Mouse (Mus musculus): Measurements from ENCODE around the gene Fam228a.
"Not testable (repeated sequence)": the region's sequence is repeated elsewhere in the genome, so short reads cannot be mapped to it uniquely, and the experiment has no call there.

Gene Fam228a

DNA sequence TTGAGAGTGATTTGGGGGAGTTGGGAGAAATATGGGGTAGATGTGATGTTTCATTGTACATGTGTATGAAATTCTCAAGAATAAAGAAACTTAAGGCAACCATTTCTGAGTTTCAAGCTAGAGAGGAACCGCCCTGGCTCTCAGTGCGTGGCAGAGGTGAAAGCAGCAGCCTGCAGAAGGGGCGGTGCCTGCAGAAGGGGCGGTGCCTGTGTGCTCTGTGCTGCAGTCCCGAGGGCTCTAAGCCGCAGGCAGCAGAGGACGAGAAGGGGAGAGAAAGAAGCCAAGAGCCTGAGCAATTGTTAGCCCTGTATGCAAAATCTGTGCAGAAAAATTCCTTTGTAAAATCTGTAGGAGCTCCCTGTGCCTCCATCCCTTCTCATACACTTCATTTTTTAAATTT is 20.8 kb downstream of the Fam228a start:
- peak; percentile 41 for DNase-seq

- DNase-seq, result no peak
Measured at GRCm38 (mm10) chr12:4715606-4716005, 22.6 kb downstream of the Fam228a start.

DNA sequence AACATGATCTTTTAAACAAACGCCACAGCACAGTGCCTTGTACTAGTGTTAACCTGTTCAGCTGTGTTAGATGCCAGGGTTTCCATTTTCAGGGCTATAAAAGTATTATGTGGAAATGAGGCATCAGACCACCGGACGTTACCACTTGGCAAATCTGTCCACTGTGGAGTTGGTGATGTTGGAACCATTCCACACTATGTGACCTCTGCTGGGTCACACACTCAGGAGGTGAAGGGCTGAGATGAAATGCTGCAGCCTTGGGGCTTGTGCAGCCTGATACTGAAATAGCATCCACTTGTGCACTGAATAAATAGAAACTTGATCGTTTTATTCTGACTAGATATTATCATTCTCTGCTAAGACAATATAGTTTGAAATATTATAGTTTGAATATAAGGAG is 24.9 kb downstream of the Fam228a start:
- no peak for DNase-seq

GRCm38 (mm10) chr12:4709926-4710325 is 28.3 kb downstream of the Fam228a start:
- DNase-seq, result no peak

DNA sequence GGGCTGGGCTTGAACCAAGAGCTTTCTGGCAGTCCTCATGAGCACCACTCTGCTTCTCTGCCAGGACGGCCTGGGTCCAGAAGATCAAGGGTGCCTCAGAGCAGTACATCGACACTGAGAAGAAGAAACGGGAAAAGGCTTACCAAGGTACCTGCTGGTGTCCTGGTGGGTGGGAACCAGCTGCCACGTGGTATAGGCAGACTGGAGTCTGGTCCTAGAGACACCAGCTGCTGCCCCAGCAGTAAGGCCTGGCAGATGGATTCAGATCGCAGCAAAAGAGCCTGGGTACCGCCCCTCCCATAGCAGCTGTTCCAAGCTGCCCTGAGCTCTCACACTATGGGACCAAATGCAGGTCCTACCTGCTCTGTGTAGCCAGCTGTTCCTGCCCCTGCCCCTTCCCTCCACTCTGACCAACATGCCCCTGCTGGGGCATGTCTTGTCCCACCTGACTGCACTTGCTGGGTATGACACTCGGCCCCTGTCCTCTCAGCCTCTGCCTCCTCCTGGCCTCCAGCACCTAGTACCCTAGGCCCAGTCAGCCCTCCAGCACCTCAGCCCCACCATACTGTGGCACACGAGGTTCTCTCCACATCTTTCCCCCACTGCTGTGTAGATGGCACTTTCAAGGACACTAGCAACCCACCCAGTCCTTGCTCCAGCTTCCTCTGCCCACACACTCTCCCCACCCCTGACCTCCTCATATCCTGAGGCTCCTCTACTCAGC is 29.2 kb downstream of the Fam228a start:
- no peak for DNase-seq

- DNase-seq, result no peak
Measured at GRCm38 (mm10) chr12:4708296-4708695, 29.9 kb downstream of the Fam228a start.

GRCm38 (mm10) chr12:4707488-4708017 is 30.7 kb downstream of the Fam228a start:
- DNase-seq, result no peak

DNA sequence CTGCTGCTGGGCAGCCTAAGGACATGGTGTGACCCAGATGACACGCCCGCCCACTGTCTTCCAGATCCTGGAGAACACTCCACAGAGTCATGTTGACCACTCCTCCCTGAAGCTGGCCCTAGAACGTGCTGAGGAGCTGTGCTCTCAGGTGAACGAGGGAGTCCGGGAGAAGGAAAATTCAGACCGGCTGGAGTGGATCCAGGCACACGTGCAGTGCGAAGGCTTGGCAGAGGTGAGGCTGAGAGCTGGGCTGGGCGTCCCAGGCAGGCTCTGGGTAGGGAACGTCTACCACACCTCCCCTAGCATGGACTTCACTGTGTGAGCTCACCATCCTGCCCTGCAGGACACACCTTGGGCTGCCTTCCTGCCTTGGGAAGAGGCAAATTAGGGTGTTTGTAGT is 31.3 kb downstream of the Fam228a start:
- peak; percentile 19 for DNase-seq

DNA sequence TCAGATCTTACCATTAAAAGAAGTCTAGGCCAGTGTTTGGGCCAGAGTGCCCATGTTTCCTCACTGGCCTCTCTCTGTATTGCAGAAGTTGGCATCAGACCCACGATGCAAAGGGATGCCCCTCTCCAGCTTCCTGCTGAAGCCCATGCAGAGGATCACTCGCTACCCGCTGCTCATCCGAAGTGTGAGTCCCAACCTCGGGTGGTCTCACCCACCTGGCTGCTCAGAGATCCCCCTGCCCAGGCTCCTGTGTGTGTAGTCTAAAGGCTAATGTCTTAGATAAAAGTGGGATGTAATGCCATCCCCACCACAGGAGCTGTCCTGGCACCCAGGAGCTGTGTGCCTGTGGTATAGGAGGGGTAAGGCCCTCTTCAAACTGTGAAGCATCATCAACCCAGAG is 32.1 kb downstream of the Fam228a start:
- DNase-seq, result no peak

DNA sequence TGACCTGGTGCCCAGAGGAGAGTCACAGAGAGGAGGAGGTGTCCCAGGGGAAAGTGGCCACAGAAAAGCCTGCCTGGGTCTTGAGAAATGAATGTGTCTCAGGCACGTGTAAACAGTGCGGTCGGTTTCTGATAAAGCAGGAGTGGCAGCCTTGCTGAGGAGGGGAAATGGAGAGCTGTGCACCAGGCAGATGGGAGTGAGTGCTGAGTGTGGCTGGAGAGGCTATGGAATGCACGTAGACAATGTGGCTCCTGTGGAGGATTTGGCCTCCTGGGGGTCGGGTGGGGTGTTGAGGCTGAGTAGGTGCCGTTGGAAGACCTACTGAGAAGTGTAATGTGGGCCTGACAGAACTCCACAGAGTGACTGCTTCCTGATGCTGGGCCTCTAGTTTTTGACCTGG is 32.6 kb downstream of the Fam228a start:
- DNase-seq, result not testable (repeated sequence)

DNA sequence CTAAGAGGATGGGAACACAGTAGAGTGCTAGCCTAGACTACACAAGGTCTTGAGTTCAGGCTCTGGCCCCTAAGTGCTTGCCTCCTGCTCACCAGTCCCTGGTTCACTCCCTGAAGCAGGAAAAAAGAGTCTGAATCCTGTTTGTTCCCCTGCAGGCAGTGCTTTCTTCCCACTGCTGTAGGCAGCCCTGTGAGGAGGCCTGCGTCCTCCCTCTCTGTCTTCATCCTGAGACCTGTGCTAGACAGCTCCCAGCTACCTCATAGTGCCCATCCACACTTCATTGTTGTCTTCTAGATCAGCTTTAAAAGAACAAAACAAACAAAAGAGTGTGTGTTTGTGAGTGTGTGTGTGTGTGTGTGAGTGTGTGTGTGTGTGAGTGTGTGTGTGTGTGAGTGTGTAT is 43.7 kb downstream of the Fam228a start:
- no peak for DNase-seq

DNA sequence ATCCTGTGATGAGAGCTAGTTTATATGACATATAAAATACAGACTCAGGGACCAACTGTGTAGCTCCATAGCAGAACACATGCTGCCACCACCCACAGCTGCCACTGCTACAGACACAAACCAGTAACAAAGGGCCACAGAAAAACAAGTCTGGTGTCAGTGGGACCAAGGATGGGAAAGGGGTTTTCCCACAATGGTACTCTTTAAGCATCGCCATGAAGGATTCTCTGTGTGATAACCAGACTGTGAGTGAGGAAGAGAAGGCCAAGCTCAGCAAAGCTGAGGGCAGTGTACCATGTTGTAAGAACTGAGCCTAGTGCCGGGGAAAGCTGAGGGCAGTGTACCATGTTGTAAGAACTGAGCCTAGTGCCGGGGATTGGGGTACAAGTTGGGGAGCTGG is 47.0 kb downstream of the Fam228a start:
- DNase-seq, result no peak

- DNase-seq, result no peak
Measured at GRCm38 (mm10) chr12:4689341-4689740, 48.9 kb downstream of the Fam228a start.

GRCm38 (mm10) chr12:4688386-4688785 is 49.8 kb downstream of the Fam228a start:
- DNase-seq, result no peak

- no peak for DNase-seq
Measured at GRCm38 (mm10) chr12:4685441-4685840, 52.8 kb downstream of the Fam228a start.

DNA sequence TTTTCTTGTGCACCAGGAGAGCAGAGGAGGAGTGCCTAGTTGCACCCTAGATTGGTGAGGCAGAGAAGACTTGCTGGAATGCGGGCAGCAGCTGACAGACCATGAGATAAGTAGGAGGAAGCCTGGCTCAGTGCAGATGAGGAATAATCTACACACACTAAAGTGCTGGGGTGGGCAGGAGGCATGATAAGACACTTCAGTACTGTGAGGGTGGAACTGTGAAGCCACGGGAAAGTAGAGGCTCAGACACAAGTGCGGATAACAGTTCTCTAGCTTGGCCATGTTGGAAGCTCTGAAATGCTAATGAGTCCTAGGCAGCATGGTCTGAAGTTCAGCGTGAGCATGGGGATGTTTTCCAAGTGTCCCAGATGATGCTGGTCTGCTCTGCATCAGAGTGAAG is 58.3 kb downstream of the Fam228a start:
- DNase-seq, result no peak

DNA sequence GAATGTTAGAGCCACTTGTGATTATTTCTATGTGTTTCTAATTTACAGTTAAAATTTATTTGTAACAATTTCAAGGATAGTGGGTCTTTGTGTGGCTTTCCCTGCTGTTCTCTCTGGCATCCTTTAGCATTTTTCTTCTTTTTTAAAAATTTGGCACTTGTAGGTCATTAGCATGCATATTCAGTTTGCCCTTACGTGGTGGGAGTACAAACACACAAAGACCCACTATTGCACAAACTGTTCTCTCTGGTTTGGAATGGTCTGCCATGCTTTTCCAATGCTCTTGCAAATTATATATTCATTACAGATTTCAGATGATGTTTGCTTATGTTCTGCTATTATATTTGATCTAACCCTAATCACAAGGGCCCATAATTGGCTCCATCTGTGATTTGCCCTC is 61.9 kb downstream of the Fam228a start:
- DNase-seq, result no peak

- no peak for DNase-seq
Measured at GRCm38 (mm10) chr12:4665675-4666037, 72.6 kb downstream of the Fam228a start.

DNA sequence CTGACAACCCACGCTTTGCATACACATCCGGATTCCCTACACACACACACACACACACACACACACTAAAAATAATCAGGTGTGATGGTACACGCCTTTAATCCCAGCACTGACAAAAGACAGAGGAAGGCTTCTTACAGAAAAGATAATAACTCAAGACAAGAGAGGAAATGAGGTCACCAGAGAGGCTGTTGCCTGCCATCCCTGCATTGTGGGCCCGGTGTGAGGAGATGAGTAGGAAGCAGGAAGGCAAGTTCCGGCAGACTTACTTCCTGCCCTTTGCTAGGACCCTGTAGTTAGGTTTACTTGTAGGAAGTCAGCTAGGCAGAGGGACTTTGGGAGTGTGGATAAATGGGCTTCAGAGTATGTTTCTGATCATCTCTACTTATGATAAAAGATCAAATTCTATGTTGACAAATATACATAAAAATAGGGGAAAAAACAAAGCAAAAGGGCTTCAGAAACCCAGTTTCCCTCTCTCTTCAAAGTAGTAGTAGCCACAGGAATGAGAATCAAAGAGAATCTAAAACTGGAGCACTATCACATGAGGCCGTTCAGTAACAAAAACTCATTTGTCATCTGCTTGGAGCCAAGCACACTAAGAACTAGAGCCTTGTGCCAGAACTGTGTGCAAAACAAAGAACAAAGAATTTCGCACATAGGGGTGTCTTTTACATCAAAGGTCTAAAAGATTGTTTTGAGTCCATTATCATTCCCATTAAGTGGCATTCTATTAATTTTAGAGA is 73.1 kb downstream of the Fam228a start:
- DNase-seq, result peak; percentile 12
